Mouse (Mus musculus) WW6 (cell line): ENCODE measurements around the gene Dlec1.

Experiments used
- DNase-seq: peaks from one replicate; pipeline ENCODE4 v3.0.0-alpha.2; 2013; ENCODE audit warnings: low read depth, low spot score

The Dlec1 gene

DNA sequence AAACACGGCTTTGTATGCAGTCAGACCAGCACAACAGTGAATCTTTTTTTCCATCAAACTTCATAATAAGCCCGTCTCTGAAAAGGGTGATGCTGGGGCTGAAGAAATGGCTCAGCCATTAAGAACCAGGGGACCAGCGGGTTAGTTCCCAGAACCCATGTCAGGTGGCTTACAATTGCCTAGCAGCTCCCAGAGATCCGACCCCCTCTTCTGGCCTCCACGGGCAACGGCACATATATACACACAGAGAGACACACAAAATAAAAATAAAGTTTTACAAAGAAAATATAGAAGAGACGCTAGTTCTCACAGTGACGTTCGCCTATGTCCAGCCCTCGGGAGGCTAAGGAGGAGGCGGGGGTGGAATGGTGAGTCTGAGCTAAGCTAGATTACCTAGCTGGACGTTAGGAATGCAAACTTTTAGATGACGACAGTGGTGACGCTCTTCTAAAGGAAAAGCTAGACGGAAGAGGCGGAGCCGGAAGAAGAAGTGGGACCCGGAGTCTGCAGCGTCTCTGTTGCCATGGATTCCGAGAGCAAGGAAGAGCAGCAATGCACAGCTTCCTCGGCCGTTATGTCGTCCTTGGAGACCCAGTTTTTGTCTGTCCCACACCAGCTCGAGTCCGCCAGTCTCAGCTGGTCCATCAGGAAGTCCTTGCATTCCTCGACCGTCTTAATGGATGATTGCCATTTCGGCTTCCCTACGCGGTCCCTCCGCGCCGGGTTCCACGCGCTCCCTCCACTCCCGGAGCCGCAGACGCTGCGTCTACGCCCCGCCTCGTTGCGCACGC, at the start of gene Dlec1:
Gene Dlec1 (plus strand): TSS at position 487 of the 791 bp plus-strand sequence.
- DNase-seq, result peak; percentile 75

- no peak for DNase-seq
Measured at GRCm38 (mm10) chr9:119053964-119054576, 48.2 kb upstream of the Dlec1 start.

- no peak for DNase-seq
Measured at GRCm38 (mm10) chr9:119055336-119055735, 46.9 kb upstream of the Dlec1 start.

DNA sequence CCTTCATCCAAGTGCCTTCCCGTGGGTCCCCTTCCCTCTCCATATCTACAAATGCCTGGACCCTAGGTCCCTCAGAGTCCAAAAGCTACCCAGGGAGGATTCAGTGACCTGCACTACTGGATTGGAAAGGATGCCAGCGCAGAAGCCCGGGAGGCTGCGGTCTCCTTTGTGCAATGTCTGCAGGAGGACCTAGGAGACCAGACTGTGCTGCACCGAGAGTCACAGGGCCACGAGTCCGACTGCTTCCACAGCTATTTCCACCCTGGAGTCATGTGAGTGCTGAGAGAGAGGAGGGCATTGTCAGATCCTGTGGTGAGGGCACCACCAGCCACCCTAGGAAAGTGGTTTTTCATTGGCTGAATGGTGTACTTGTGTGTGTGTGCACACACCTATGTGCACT, 44.0 kb upstream of the Dlec1 start:
- no peak for DNase-seq

DNA sequence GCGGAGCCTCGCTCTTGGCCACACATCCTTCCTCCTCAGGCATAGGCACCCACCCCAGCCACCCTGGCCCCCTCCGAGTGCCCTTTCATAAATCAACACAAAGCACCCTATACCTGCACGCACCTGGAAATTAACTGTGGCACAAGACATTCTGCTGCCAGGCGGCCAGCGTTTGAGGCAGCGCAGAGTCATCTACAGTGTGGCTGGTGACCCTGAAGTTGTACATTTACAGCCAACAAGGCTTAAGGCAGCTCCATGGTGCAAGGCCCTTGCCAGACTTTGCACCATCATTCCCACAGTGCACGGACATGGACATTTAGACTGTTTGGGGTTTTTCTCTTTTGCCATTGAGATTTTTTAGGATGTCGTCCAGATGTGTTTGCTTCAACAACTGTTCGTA, 41.6 kb upstream of the Dlec1 start:
- no peak for DNase-seq

- no peak for DNase-seq
Measured at GRCm38 (mm10) chr9:119063036-119063644, 39.1 kb upstream of the Dlec1 start.

GRCm38 (mm10) chr9:119064296-119064695, 38.0 kb upstream of the Dlec1 start:
- no peak for DNase-seq

DNA sequence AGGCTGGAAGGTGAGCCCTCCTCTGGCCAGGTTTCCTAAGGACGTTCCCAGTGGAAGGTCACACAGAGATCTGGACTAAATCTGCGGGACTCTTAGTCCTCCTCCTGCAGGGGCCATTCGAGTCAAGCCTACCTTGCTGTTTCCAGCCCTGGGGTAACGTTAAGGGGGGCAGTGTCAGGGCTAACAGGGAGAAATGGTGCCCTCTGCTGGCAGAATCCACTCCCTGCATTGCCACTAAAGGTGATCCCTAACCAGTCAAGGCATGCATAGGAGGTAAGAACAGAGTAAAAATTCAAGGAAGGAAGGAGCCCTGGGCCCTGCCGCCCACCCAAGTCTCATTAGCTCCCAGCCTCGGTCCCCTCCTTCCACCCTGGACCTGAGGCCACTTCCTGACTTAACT, 34.7 kb upstream of the Dlec1 start:
- no peak for DNase-seq

DNA sequence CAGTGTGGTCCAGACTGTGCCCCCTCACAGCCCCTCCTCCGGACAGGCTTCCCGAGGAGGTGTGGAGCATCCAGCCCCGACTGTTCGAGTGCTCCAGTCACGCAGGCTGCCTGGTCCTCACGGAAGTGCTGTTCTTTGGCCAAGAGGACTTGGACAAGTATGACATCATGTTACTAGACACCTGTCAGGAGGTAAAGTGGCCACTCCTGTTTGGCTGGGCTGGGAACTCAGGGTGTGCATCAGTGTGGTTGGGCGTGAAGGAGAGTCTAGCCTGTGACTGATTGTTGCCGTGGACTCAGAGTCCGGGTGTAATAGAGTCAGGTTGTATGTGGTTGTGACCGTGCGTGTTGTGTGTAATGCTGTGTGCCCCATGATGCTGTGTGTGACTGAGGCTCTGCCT, 34.0 kb upstream of the Dlec1 start:
- DNase-seq, result no peak

GRCm38 (mm10) chr9:119070173-119070825, 32.0 kb upstream of the Dlec1 start:
- DNase-seq, result no peak

DNA sequence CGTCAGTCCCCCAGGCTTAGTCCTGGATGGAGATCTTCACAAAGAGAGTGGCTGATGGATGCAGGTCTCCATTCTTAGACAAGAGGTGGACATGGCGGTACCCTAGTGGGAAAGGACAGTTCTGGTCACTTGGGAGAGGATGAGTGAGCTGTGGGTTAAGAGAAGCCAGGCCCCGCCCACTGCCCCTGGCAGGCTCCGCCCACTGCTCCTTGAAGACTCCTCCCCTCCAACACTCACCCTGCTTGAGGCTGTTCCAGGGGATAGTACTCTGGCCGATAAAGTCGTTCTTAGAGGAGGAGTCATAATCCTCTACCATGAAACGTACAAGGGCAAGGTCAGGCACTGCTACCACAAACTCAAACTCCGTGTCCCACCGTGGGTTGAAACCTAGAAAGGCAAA, 30.5 kb upstream of the Dlec1 start:
- DNase-seq, result no peak

GRCm38 (mm10) chr9:119073184-119073895, 28.9 kb upstream of the Dlec1 start:
- DNase-seq, result no peak

DNA sequence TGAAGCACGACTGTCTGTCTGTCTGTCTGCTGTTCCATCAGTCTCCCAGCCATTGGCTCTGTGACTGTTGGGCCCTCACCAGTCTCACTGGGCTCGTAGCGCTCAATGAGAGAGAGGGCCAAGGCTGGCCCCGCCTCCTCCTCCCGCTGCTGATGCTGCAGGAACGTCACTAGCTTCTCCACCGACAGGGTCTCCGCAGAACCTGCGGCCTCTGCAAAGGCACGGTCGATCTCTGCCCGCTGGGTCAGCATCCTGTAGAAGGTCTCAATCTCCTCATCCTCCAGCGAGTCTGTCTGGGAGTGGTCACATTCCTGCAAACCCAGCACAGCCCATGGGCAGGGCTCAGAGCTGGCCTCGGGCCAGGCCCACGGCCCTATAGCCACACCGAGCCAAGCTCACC, 26.6 kb upstream of the Dlec1 start:
- DNase-seq, result no peak

DNA sequence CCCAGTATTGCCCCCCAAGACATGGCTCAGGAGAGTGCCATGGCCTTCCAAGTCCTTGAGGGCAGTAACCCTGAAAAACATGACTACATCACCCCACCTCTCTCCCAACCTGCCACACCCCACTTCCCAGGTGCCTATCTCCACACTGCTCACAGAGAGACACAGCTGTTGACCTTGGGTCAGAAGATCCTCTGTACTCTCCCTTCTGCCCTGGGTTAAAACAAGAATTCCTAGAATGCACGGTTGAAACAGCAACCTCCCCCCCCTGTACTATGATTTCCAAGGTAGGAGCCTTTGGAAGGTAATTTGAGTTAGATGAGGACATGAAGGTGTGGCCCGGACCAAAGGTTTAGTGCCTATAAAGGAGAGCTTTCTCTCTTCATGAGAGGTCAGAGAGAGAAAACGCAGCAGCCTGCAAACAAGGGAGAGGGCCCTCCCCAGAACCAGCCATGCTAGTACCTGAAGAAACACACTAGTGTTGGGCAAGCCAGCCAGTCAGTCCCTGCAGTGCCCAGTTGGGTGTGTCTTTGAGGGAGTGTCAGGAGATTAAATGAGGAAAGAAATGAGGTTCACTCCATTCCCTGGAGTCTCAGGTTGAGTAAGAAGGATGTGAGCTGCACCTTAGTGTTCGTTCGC, 22.1 kb upstream of the Dlec1 start:
- DNase-seq, result no peak

- no peak for DNase-seq
Measured at GRCm38 (mm10) chr9:119082039-119082438, 20.2 kb upstream of the Dlec1 start.

DNA sequence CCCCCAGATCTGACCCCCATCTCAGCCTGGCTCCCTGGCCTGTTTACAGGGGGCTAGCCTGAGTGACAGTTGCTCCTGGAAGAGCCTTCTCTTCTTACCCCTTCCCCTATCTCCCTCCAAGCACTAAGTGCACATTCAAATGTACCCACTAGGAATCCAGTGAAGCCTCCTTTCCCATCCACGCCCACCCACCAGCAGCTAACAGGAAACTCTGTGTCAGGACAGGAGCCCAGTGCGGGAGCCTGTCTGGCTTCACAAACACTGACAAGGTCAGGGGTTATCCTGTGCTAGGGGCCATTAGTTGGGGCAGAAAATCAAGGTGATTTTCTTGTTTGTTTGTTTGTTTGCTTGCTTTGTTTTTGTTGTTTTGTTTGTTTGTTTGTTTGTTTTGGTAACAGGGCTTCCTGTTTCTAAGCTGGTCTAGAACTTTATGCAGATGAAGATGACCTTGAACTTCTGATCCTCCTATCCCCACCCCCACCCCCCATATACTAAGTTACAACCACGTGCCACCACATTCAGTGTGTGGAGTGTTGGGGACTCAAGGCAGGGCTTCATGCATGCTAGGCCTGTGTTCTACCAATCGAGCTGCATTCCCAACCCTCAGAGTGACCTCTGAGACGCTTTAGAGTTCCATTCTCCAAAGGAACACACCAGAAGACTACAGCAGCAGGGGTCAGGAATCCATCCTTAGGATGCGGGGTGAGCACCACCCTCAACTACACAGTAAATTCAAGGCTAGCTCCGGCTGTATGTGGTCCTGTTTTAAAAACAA, 19.4 kb upstream of the Dlec1 start:
- DNase-seq, result no peak

DNA sequence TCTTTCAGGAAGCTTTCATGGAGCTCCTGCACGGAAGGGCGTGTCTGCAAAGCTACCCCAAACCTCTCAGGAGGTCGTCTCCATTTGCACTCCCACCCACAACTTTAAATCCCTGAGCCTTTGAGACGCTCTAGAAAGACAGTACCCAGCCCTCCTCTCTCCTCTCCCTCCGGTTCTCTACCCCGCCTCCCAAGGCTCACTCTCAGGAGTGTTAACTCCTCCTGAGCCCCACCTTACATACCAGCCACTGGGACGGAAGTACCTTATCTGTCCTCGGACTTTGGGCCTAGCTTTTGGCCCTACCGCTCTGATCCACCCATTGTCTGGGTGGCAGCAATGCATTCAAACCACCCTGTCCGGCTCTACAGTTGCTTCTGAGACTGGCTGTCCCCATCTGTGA, 18.3 kb upstream of the Dlec1 start:
- DNase-seq, result no peak

- DNase-seq, result no peak
Measured at GRCm38 (mm10) chr9:119086451-119086850, 15.8 kb upstream of the Dlec1 start.

DNA sequence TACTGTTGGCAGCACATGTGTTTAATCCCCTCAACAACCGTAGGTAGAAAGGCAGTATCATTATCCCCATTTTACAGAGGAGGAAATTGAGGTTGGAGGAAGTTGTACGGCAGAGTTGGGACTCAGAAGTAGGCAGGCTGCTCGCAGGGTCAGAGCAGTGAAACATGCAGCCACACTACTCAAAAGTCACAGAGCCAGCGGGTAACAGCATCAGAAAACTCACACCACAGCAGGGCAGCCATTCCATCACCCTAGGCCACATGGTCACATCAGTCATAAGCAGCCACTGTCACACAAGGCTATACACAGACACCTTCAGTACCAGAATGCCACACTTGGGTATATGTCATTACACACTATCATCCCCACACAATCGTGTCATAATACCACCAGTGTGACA, 15.0 kb upstream of the Dlec1 start:
- no peak for DNase-seq

GRCm38 (mm10) chr9:119088148-119088801, 14.0 kb upstream of the Dlec1 start:
- peak; percentile 76 for DNase-seq
